Mouse (Mus musculus) liver, embryonic 14.5 days (tissue): ENCODE data around the gene Crlf3. TPM values are rescaled to one million over a fixed set of nuclear protein-coding genes. Genes with fewer than 3 reads are reported as not detected.

ENCODE experiments used
- ATAC-seq: fragments of 200-750 bp; cut with Nextera tagmentation; 2 replicates; pipeline ENCODE4 v1.8.0; 2017; ENCODE audit warnings: moderate number of reproducible peaks, mild to moderate bottlenecking, moderate library complexity; ENCODE audit not compliant: insufficient read depth
- DNase-seq, 3 experiments: peaks; one replicate each; pipeline ENCODE4 v3.0.0-alpha.2; 2012 to 2013; ENCODE audit warnings: low read depth in 3 of 3, low spot score in 3 of 3
- H3K27ac ChIP-seq: fragments of 300-500 bp; sonication (generic); 2 replicates; pipeline ENCODE4 v1.5.1; 2014; ENCODE audit warnings: moderate library complexity, mild to moderate bottlenecking, control low read depth, inconsistent platforms
- H3K27me3 ChIP-seq: fragments of 300-500 bp; sonication (generic); 2 replicates; pipeline ENCODE4 v1.6.1; 2014; ENCODE audit warnings: mild to moderate bottlenecking, low read length, moderate library complexity; ENCODE audit not compliant: control insufficient read depth, insufficient read depth
- H3K36me3 ChIP-seq: fragments of 300-500 bp; sonication (generic); replicated peaks from 2 replicates; pipeline ENCODE4 v1.6.1; 2014; ENCODE audit warnings: low read depth; ENCODE audit not compliant: control insufficient read depth, insufficient read depth
- H3K4me1 ChIP-seq, 2 experiments: fragments of 200-500 bp in 1 of 2; fragments of 300-500 bp in 1 of 2; sonication (generic) in 1 of 2; replicated peaks; 2 replicates each; pipeline ENCODE4 v1.6.1; 2012 to 2014; ENCODE audit warnings: antibody characterized with exemption in 1 of 2, inconsistent platforms in 1 of 2, low read length in 1 of 2; ENCODE audit not compliant: control insufficient read depth in 2 of 2, insufficient read depth in 2 of 2
- H3K4me2 ChIP-seq: fragments of 300-500 bp; sonication (generic); 2 replicates; pipeline ENCODE4 v1.6.1; 2014; ENCODE audit warnings: low read depth, mild to moderate bottlenecking, control low read depth, moderate library complexity
- H3K4me3 ChIP-seq, 2 experiments: fragments of 200-500 bp in 1 of 2; fragments of 300-500 bp in 1 of 2; sonication (generic) in 1 of 2; 2 replicates each; pipeline ENCODE4 v1.5.1; 2012 to 2014; ENCODE audit warnings: low read depth in 2 of 2, low read length in 2 of 2, mild to moderate bottlenecking in 2 of 2, control low read depth in 1 of 2, inconsistent platforms in 1 of 2, moderate library complexity in 1 of 2; ENCODE audit not compliant: insufficient read depth in 1 of 2
- H3K9ac ChIP-seq: fragments of 300-500 bp; sonication (generic); replicated peaks from 2 replicates; pipeline ENCODE4 v1.6.1; 2014; ENCODE audit warnings: mild to moderate bottlenecking, control low read depth, moderate library complexity
- H3K9me3 ChIP-seq: fragments of 300-500 bp; sonication (generic); 2 replicates; pipeline ENCODE4 v1.6.1; 2016; ENCODE audit warnings: low read length, mixed read lengths; ENCODE audit not compliant: control insufficient read depth
- CTCF ChIP-seq: IDR thresholded peaks from 2 replicates; pipeline ENCODE4 v1.5.1; 2016; ENCODE audit warnings: antibody characterized with exemption, low read depth, control low read depth
- EP300 ChIP-seq: IDR thresholded peaks from 2 replicates; pipeline ENCODE4 v1.6.1; 2016; ENCODE audit warnings: antibody characterized with exemption, low read depth
- WGBS: fragments of 180-500 bp; shearing (Covaris S2); extraction: QIAGEN DNeasy Blood & Tissue Kit; methylation state at CpG from one replicate; pipeline ENCODE4 v1.1.7; 2014; ENCODE audit not compliant: insufficient replicate concordance; 5-methylcytosine and 5-hydroxymethylcytosine counted together
- polyA plus RNA-seq, 2 experiments: library from polyadenylated mRNA; depleted of rRNA in 1 of 2; stranded (reverse) in 1 of 2; unstranded in 1 of 2; fragments of >200 nt; fragmentation: Nextera tagmentation in 1 of 2; extraction: Ambion mirVana in 1 of 2; gene quantifications; 2 replicates each; pipeline versions ENCODE4 v1.2.1 to v1.2.3; 2012 to 2014

The Crlf3 gene
- polyA plus RNA-seq, 2 experiments, result 49.4 to 81.1 TPM

DNA sequence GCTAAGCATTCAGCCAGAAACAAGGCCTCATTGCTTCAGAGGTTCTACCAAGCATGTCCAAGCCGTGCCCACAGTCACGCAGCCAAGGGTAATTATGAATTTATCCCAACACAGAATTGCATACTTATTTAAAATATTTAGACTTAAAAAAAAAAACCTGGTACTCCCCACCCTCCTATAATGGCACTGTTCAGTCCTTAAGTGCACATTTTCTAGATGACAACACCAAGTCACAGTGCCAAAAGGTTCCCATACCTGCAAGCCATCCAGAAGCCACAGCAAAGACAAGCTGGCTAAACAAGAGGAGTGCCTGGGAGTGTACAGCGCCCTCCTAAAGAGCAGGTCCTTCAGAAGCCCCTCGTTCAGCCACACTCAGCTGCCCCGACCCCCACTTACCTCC lies 27.6 kb downstream of the Crlf3 start:
- Histone ChIP-seq H3K4me1 (no peaks in the 10 kb centered on the region), H3K4me2 (no peak overlapping the region), H3K9ac (no peak overlapping the region), H3K9me3 (no peaks in the 10 kb centered on the region), H3K4me3 (no peak overlapping the region), H3K36me3 (peaks cover 91% of the 10 kb centered on the region), H3K27me3 (no peaks in the 10 kb centered on the region), H3K27ac (no peak overlapping the region)
- no peak for DNase-seq
- TF ChIP-seq CTCF, result no peak
- TF ChIP-seq EP300, result no peak
- 89% methylated on average over 5 of the region's 5 CpGs for WGBS
- ATAC-seq, result no peak

DNA sequence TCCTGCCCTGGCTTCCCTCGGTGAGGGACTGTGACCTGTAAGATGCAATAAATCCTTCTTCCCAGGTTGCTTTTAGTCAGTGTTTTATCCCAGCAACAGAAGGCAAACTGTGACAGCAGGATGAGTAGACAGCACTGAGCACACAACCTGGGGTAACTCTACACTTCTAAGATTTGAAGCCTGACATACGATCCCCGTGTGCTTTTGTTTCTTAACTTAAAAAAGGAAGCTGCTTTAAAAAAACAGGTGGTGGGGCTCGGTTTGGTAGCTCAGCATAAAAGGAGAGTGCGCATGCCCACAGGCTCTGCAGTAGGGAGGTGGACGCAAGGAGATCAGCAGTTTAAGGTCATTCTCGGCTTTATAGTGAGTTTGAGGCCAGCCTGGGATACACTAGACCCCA lies 28.3 kb downstream of the Crlf3 start:
- Histone ChIP-seq H3K27me3 (no peaks in the 10 kb centered on the region), H3K27ac (no peak overlapping the region), H3K4me3 (no peak overlapping the region), H3K9ac (no peak overlapping the region), H3K4me1 (no peaks in the 10 kb centered on the region), H3K36me3 (peaks cover 89% of the 10 kb centered on the region), H3K9me3 (no peaks in the 10 kb centered on the region), H3K4me2 (no peak overlapping the region)
- 82% methylated on average over 7 of the region's 7 CpGs for WGBS
- no peak for DNase-seq
- ATAC-seq, result no peak
- TF ChIP-seq CTCF (no peak), EP300 (no peak)

DNA sequence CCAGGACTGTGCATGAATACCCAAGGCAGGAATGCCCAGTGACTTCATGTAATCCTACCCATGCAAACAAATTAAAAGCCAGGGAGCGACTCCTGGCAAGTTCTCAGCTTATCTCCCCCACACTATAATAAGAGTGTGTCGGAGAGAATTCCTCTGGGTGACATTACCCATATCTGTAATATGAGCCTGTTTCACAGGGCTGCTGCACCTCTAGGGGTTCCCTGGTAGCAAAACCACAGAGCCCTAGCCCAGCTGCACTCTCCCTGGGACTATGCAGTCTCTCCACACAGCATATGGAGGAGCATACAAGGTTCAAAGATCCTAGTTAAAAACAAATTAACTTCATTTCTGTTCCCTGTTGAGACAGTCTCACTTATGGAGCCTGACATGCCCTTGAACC lies 30.7 kb downstream of the Crlf3 start:
- no peak overlapping the region for H3K4me2 ChIP-seq
- peaks cover 79% of the 10 kb centered on the region for H3K36me3 ChIP-seq
- H3K27me3 ChIP-seq, result no peaks in the 10 kb centered on the region
- TF ChIP-seq EP300, result no peak
- TF ChIP-seq CTCF, result no peak
- no peaks in the 10 kb centered on the region for H3K9me3 ChIP-seq
- 69% methylated on average over 2 of the region's 2 CpGs for WGBS
- no peak overlapping the region for H3K27ac ChIP-seq
- no peak overlapping the region for H3K4me3 ChIP-seq
- no peak overlapping the region for H3K9ac ChIP-seq
- no peaks in the 10 kb centered on the region for H3K4me1 ChIP-seq
- DNase-seq (no peak), ATAC-seq (no peak)

DNA sequence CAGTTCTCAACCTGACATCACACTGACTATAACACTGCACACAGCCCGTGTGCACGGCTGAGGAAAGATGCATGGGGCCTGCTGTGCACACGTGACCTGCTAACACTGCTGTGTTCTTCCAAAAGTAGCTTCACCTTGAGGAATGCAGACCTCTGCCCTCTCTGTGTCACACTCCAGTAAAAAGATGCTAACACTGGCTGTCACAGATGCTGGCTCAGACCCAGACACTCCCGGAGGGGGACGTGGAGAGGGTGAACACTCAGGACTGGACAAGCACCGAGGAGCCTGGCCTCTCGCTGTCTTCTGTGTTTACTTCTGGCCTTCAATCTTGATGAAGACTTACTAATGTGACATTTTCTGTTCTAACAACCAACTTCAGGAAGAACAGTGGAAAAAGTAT lies 33.9 kb downstream of the Crlf3 start:
- 89% methylated on average over 7 of the region's 7 CpGs for WGBS
- DNase-seq (no peak), ATAC-seq (no peak)
- Histone ChIP-seq H3K4me2 (no peak overlapping the region), H3K27me3 (no peaks in the 10 kb centered on the region), H3K27ac (no peak overlapping the region), H3K36me3 (peaks cover 61% of the 10 kb centered on the region), H3K9me3 (no peaks in the 10 kb centered on the region), H3K4me3 (no peak overlapping the region), H3K9ac (no peak overlapping the region), H3K4me1 (no peaks in the 10 kb centered on the region)
- no peak for TF ChIP-seq CTCF

DNA sequence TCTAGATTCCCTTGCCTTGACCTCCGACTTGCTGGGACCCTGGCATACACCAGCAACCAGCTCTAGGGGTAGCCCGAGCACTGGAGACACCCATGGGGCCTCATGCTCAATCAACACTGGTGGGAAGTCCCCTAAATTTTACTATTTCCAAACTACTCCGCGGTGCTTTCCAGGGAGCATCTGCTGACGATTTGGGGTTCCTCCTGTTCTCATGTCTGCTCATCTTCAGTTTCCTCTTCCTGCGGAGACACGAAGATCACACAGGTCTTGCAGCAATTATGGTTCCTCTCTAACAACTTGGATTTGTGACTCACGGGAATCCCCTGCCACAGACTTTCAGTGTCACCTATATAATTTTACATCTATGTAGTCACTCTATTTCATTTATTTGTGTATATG lies 37.4 kb downstream of the Crlf3 start:
- H3K4me1 ChIP-seq, result no peaks in the 10 kb centered on the region
- H3K27me3 ChIP-seq, result no peaks in the 10 kb centered on the region
- DNase-seq, result no peak
- 75% methylated on average over 8 of the region's 8 CpGs for WGBS
- no peak overlapping the region for H3K4me2 ChIP-seq
- peaks cover 33% of the 10 kb centered on the region for H3K36me3 ChIP-seq
- ATAC-seq, result no peak
- H3K9ac ChIP-seq, result no peak overlapping the region
- no peak overlapping the region for H3K27ac ChIP-seq
- H3K9me3 ChIP-seq, result no peaks in the 10 kb centered on the region
- TF ChIP-seq EP300, result no peak
- no peak for TF ChIP-seq CTCF
- no peak overlapping the region for H3K4me3 ChIP-seq
